Mouse (Mus musculus) ES-CJ7 (cell line): ENCODE measurements at regions not wholly inside any gene's neighbourhood (a gene's known extent, or its start where the extent isn't known, plus 50 kb on each side); places are given as distances from the start of the nearest gene placed in this dataset.

Source experiments
- DNase-seq: peaks from one replicate; pipeline ENCODE4 v3.0.0; 2011; ENCODE audit warnings: low read depth, low spot score

DNA sequence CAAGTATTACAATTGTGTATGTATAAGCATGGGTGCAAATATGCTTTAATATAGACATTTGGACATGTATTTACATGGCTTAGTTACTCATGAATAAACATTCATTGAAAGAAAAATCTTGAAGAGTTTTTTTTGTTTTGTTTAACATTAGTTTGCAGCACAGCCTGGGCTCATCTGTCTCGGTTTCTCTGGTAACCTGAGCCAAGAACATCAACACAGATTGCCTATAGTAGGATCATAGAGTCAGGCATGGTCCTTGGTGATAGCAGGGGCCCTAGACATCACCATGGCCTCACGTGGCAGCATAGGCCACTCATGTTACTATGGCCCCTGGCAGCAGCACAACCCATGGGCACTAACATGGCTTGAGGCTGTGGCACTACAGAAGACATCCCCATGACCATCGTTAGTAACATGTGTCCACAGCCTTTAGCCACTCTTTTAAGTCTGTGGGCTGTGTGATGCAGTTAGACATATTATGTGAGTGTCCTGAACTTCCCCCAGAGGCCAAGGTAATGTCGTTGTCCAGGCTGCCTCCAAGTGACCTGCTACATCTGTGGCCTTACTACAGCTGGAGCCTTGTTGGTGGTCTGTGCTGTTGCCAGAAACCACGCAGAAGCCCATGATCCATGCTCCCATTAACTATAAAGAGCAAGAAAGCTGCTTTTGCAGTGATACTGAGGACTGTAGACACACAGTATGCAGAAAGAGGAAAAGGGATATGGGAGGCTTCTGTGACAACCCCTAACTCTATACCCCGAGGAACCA, 499.9 kb upstream of the Mdga2 start:
- DNase-seq: no peak

DNA sequence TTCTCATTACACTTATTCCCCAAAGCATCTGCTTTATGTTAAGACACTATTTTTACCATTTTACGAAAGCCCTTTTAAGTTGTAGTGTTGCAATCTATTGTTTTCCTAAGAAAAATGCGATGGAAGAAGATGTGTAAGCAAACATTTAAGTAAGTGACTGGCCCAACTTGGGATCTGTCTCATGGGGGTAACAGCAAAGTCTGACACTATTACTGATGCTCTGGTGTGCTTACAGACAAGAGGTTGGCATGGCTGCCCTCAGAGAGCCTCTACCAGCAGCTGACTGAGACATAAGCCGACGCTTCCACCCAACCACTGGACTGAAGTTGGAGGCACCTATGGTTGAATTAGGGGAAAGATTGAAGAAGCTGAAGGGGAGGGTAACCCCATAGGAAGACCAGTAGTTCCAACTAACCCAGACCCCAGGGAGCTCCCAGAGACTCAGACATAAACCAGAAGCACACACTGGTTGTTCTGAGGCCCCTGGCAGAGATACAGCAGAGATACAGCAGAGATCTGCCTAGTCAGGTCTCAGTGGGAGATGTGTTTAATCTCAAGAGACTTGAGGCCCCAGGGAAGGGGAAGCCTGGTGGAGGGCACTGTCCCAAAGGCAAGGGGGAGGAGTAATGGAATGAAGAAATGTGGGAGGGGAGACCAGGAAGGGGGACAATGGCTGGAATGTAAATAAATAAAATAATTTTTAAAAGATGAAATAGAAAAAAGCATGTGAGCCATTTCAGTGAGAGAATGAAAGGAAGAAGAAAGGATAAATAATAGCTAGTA, 499.0 kb upstream of the Mdga2 start:
- no peak for DNase-seq

DNA sequence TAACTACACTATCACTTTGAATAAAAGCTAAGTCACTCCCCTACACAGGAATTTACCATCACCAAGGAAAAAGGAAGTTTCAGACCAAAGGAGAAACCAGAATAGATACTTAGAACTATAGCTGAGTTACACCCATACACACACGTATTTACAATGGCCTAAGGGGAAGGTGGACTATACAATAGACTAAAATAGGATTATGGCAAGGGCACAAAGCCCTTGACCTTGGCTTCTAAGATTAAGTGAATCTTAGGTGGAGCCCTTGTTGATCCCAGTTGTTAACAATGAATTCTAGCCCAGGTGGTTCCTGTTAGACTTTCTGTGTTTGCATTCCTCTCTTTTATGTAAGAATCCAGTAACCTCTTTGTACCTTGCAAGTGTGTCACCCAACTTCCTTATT, 490.0 kb upstream of the Mdga2 start:
- DNase-seq: peak; percentile 58
